Mouse (Mus musculus) heart, embryonic 10.5 days (tissue): Measurements from ENCODE around the gene Npm3. TPM values are rescaled to one million over a fixed set of nuclear protein-coding genes. Genes with fewer than 3 reads are reported as not detected.

Experiments used
- DNase-seq: peaks from one replicate; pipeline ENCODE4 v3.0.0-alpha.2; 2017; ENCODE audit warnings: low spot score
- H3K27ac ChIP-seq: fragments of 300-500 bp; sonication (generic); 2 replicates; pipeline ENCODE4 v1.5.1; 2016; ENCODE audit warnings: mild to moderate bottlenecking
- H3K27me3 ChIP-seq: fragments of 300-500 bp; sonication (generic); 2 replicates; pipeline ENCODE4 v1.6.1; 2016; ENCODE audit warnings: mild to moderate bottlenecking; ENCODE audit not compliant: poor library complexity, insufficient read depth, severe bottlenecking
- H3K36me3 ChIP-seq: fragments of 300-500 bp; sonication (generic); 2 replicates; pipeline ENCODE4 v1.6.1; 2016; ENCODE audit warnings: mild to moderate bottlenecking, moderate library complexity
- H3K4me1 ChIP-seq: fragments of 300-500 bp; sonication (generic); 2 replicates; pipeline ENCODE4 v1.6.1; 2016; ENCODE audit warnings: mild to moderate bottlenecking
- H3K4me3 ChIP-seq: fragments of 300-500 bp; sonication (generic); 2 replicates; pipeline ENCODE4 v1.5.1; 2016; ENCODE audit warnings: mild to moderate bottlenecking, moderate library complexity
- H3K9me3 ChIP-seq: fragments of 300-500 bp; sonication (generic); 2 replicates; pipeline ENCODE4 v1.6.1; 2016; ENCODE audit warnings: mild to moderate bottlenecking, moderate library complexity
- WGBS: fragments of 180-500 bp; shearing (Covaris S2); methylation state at CpG from one replicate; pipeline ENCODE4 v1.1.7; 2016; 5-methylcytosine and 5-hydroxymethylcytosine counted together
- polyA plus RNA-seq: library from polyadenylated mRNA; unstranded; fragments of >200 nt; fragmentation: Nextera tagmentation; extraction: Ambion mirVana; gene quantifications from 2 replicates; pipeline ENCODE4 v1.2.1, GENCODE M21; 2016

Gene Npm3
- polyA plus RNA-seq, 1 experiment from 2014 or later: 13.6 TPM

- Histone ChIP-seq H3K27me3 (no peaks in the 10 kb centered on the region), H3K4me3 (peak within 1 kb of the TSS; percentile 96), H3K4me1 (peaks cover 17% of the 10 kb centered on the region), H3K36me3 (peaks cover 28% of the 10 kb centered on the region), H3K27ac (peak within 1 kb of the TSS; percentile 99), H3K9me3 (no peaks in the 10 kb centered on the region)
- DNase-seq: peak; percentile 99
- under 1% methylated on average over 71 of the region's 71 CpGs for WGBS
Observed at GRCm38 (mm10) chr19:45783181-45783932, 34.0 kb upstream of the Npm3 start, which contains the start of gene Mgea5. Gene Mgea5 (minus strand): TSS chr19:45783837.

GRCm38 (mm10) chr19:45782315-45783001 lies 33.1 kb upstream of the Npm3 start:
- Histone ChIP-seq H3K27ac (peak overlapping the region; percentile 99), H3K4me1 (peaks cover 17% of the 10 kb centered on the region), H3K36me3 (peaks cover 37% of the 10 kb centered on the region), H3K4me3 (peak overlapping the region; percentile 96), H3K27me3 (no peaks in the 10 kb centered on the region), H3K9me3 (no peaks in the 10 kb centered on the region)
- under 1% methylated on average over 36 of the region's 36 CpGs for WGBS
- DNase-seq: peak; percentile 91

GRCm38 (mm10) chr19:45781676-45782075 lies 32.3 kb upstream of the Npm3 start:
- 65% methylated on average over 8 of the region's 8 CpGs for WGBS
- H3K27me3 ChIP-seq: no peaks in the 10 kb centered on the region
- H3K4me3 ChIP-seq: peak overlapping the region; percentile 96
- no peaks in the 10 kb centered on the region for H3K9me3 ChIP-seq
- H3K27ac ChIP-seq: no peak overlapping the region
- H3K4me1 ChIP-seq: peaks cover 17% of the 10 kb centered on the region
- H3K36me3 ChIP-seq: peaks cover 45% of the 10 kb centered on the region
- DNase-seq: no peak

- peaks cover 17% of the 10 kb centered on the region for H3K4me1 ChIP-seq
- H3K27ac ChIP-seq: no peak overlapping the region
- no peaks in the 10 kb centered on the region for H3K27me3 ChIP-seq
- WGBS: 79% methylated on average over 13 of the region's 13 CpGs
- peak overlapping the region; percentile 96; the same call in 1 of the 2 replicates for H3K4me3 ChIP-seq
- H3K36me3 ChIP-seq: peaks cover 58% of the 10 kb centered on the region
- H3K9me3 ChIP-seq: no peaks in the 10 kb centered on the region
- DNase-seq: no peak
Observed at GRCm38 (mm10) chr19:45780350-45780915, 31.0 kb upstream of the Npm3 start.

- Histone ChIP-seq H3K4me3 (no peak overlapping the region), H3K27me3 (no peaks in the 10 kb centered on the region), H3K27ac (no peak overlapping the region), H3K9me3 (no peaks in the 10 kb centered on the region), H3K36me3 (peaks cover 99% of the 10 kb centered on the region), H3K4me1 (peaks cover 4% of the 10 kb centered on the region)
- DNase-seq: no peak
- WGBS: 81% methylated on average over 2 of the region's 2 CpGs
Observed at GRCm38 (mm10) chr19:45775486-45775885, 26.1 kb upstream of the Npm3 start.

GRCm38 (mm10) chr19:45771501-45771900 lies 22.1 kb upstream of the Npm3 start:
- WGBS: 94% methylated on average over 5 of the region's 5 CpGs
- H3K27ac ChIP-seq: no peak overlapping the region
- no peak overlapping the region for H3K4me3 ChIP-seq
- no peaks in the 10 kb centered on the region for H3K9me3 ChIP-seq
- DNase-seq: no peak
- no peaks in the 10 kb centered on the region for H3K27me3 ChIP-seq
- no peaks in the 10 kb centered on the region for H3K4me1 ChIP-seq
- peaks cover 99% of the 10 kb centered on the region for H3K36me3 ChIP-seq

- H3K27me3 ChIP-seq: no peaks in the 10 kb centered on the region
- H3K4me1 ChIP-seq: no peaks in the 10 kb centered on the region
- no peak overlapping the region for H3K27ac ChIP-seq
- WGBS: 82% methylated on average over 3 of the region's 3 CpGs
- DNase-seq: no peak
- no peak overlapping the region for H3K4me3 ChIP-seq
- H3K36me3 ChIP-seq: peaks cover 92% of the 10 kb centered on the region
- no peaks in the 10 kb centered on the region for H3K9me3 ChIP-seq
Observed at GRCm38 (mm10) chr19:45760810-45761209, 11.4 kb upstream of the Npm3 start.

- H3K27ac ChIP-seq: no peak overlapping the region
- peaks cover 93% of the 10 kb centered on the region for H3K36me3 ChIP-seq
- 91% methylated on average over 5 of the region's 5 CpGs for WGBS
Observed at GRCm38 (mm10) chr19:45758671-45759070, 9.3 kb upstream of the Npm3 start.

GRCm38 (mm10) chr19:45753551-45753950 lies 4.2 kb upstream of the Npm3 start:
- H3K9me3 ChIP-seq: no peaks in the 10 kb centered on the region
- H3K36me3 ChIP-seq: peaks cover 71% of the 10 kb centered on the region
- no peak overlapping the region for H3K4me3 ChIP-seq
- peaks cover 7% of the 10 kb centered on the region for H3K4me1 ChIP-seq
- 93% methylated on average over 3 of the region's 3 CpGs for WGBS
- no peak for DNase-seq
- H3K27me3 ChIP-seq: no peaks in the 10 kb centered on the region
- no peak overlapping the region for H3K27ac ChIP-seq

More at GRCm38 (mm10) chr19:45758671-45759070, 9.3 kb upstream of the Npm3 start:
- Histone ChIP-seq H3K4me3 (no peak overlapping the region), H3K4me1 (no peaks in the 10 kb centered on the region), H3K9me3 (no peaks in the 10 kb centered on the region), H3K27me3 (no peaks in the 10 kb centered on the region)
- no peak for DNase-seq

- peaks cover 21% of the 10 kb centered on the region for H3K4me1 ChIP-seq
- no peak overlapping the region for H3K27ac ChIP-seq
- peaks cover 55% of the 10 kb centered on the region for H3K36me3 ChIP-seq
- DNase-seq: no peak
- no peaks in the 10 kb centered on the region for H3K9me3 ChIP-seq
- 89% methylated on average over 7 of the region's 7 CpGs for WGBS
- H3K27me3 ChIP-seq: peaks cover 2% of the 10 kb centered on the region
- no peak overlapping the region for H3K4me3 ChIP-seq
Observed at GRCm38 (mm10) chr19:45751881-45752280, 2.5 kb upstream of the Npm3 start.

GRCm38 (mm10) chr19:45748691-45749242 lies 624 bp downstream of the Npm3 start:
- no peak for DNase-seq
- 1% methylated on average over 33 of the region's 33 CpGs for WGBS
- H3K4me1 ChIP-seq: peaks cover 41% of the 10 kb centered on the region
- peak overlapping the region; percentile 94 for H3K4me3 ChIP-seq
- H3K36me3 ChIP-seq: peaks cover 25% of the 10 kb centered on the region
- no peaks in the 10 kb centered on the region for H3K9me3 ChIP-seq
- peaks cover 30% of the 10 kb centered on the region for H3K27me3 ChIP-seq
- peak overlapping the region; percentile 92 for H3K27ac ChIP-seq

- peak overlapping the region; percentile 94 for H3K4me3 ChIP-seq
- DNase-seq: no peak
- peaks cover 45% of the 10 kb centered on the region for H3K4me1 ChIP-seq
- H3K27ac ChIP-seq: no peak overlapping the region
- H3K36me3 ChIP-seq: peaks cover 19% of the 10 kb centered on the region
- 43% methylated on average over 9 of the region's 9 CpGs for WGBS
- H3K9me3 ChIP-seq: no peaks in the 10 kb centered on the region
- peaks cover 36% of the 10 kb centered on the region for H3K27me3 ChIP-seq
Observed at GRCm38 (mm10) chr19:45748206-45748605, 1.2 kb downstream of the Npm3 start.
